Mouse (Mus musculus): Measurements from ENCODE around the gene Scrn3. TPM values are rescaled to one million over a fixed set of nuclear protein-coding genes. Genes with fewer than 3 reads are reported as not detected.

Gene Scrn3
- polyA plus RNA-seq, 1 experiment, result 31.7 TPM

GRCm38 (mm10) chr2:73277709-73278075 lies 34.7 kb upstream of the Scrn3 start:
- Histone ChIP-seq H3K4me1 (ENCODE audit: control insufficient read depth, insufficient read depth, low read length) (no peaks in the 10 kb centered on the region), H3K27ac (ENCODE audit: insufficient read depth, low read length) (no peak overlapping the region), H3K4me3 (replicated peaks; ENCODE audit: insufficient read depth, low read depth, low read length) (no peak overlapping the region), H3K27me3 (ENCODE audit: control insufficient read depth, insufficient read depth, low read length) (peaks cover 29% of the 10 kb centered on the region; the same call in 1 of the 2 replicates)
- WGBS, result 4% methylated on average over 18 of the region's 18 CpGs
- TF ChIP-seq POLR2A (IDR thresholded peaks at IDR 0.05; ENCODE audit: borderline replicate concordance, insufficient read depth, low read length) (no peak), CTCF (IDR thresholded peaks at IDR 0.05; ENCODE audit: borderline replicate concordance, insufficient read depth, low read depth, low read length) (no peak)
- DNase-seq, result peak in 1 of 2 experiments; percentile 49

- no peak overlapping the region for H3K4me3 ChIP-seq (replicated peaks; ENCODE audit: insufficient read depth, low read depth, low read length)
- TF ChIP-seq POLR2A (IDR thresholded peaks at IDR 0.05; ENCODE audit: borderline replicate concordance, insufficient read depth, low read length) (no peak), CTCF (IDR thresholded peaks at IDR 0.05; ENCODE audit: borderline replicate concordance, insufficient read depth, low read depth, low read length) (peak; percentile 92)
- peak; percentile 79 to 84 for DNase-seq
- no peaks in the 10 kb centered on the region for H3K4me1 ChIP-seq (ENCODE audit: control insufficient read depth, insufficient read depth, low read length)
- WGBS, result 3% methylated on average over 20 of the region's 20 CpGs
- H3K27me3 ChIP-seq (ENCODE audit: control insufficient read depth, insufficient read depth, low read length), result peaks cover 25% of the 10 kb centered on the region; the same call in 1 of the 2 replicates
- no peak overlapping the region for H3K27ac ChIP-seq (ENCODE audit: insufficient read depth, low read length)
Observed at GRCm38 (mm10) chr2:73278131-73278854, 34.1 kb upstream of the Scrn3 start.

GRCm38 (mm10) chr2:73278869-73279268 lies 33.5 kb upstream of the Scrn3 start:
- H3K4me1 ChIP-seq (ENCODE audit: control insufficient read depth, insufficient read depth, low read length), result no peaks in the 10 kb centered on the region
- TF ChIP-seq POLR2A (IDR thresholded peaks at IDR 0.05; ENCODE audit: borderline replicate concordance, insufficient read depth, low read length) (no peak), CTCF (IDR thresholded peaks at IDR 0.05; ENCODE audit: borderline replicate concordance, insufficient read depth, low read depth, low read length) (no peak)
- no peak overlapping the region for H3K27ac ChIP-seq (ENCODE audit: insufficient read depth, low read length)
- no peak overlapping the region for H3K4me3 ChIP-seq (replicated peaks; ENCODE audit: insufficient read depth, low read depth, low read length)
- 3% methylated on average over 17 of the region's 17 CpGs for WGBS
- peaks cover 21% of the 10 kb centered on the region; the same call in 1 of the 2 replicates for H3K27me3 ChIP-seq (ENCODE audit: control insufficient read depth, insufficient read depth, low read length)
- DNase-seq, result no peak

DNA sequence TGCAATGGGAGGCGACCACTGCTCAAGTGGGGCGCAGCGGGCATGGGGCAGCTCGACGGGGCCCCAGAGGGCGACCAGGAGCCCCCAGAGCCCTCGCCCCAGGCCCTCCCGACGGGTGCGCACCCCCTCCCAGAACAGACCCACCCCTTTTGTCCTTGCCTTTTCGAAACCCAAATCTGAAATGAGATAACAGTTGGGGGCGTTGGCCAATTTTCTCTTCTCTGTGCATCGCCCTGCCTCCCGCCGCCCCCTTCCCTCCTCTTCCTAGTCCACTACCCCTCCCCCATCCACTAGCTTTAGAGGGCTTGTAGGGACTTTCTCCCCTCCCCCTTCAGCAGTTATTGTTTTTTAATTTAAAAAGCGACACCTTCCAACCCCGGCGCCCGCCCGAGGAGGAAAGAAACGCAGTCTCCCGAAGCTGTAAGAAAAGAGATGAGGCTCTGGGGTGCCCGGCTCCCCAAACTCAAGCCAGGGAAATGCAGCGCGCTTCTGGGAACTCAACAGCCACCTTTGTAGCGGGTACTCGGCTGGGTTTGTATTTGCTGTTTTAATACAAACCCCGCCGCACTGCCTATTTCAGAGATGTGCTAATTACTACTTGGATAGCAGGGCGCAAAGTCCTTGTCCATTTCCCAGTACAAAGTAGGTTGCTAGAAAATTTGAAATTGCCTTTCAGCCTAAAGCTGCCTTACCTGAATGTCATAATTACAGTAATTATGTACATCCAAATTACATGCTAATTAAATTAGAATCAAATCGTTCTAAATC lies 32.9 kb upstream of the Scrn3 start:
- Histone ChIP-seq H3K4me1 (ENCODE audit: control insufficient read depth, insufficient read depth, low read length) (no peaks in the 10 kb centered on the region), H3K27me3 (ENCODE audit: control insufficient read depth, insufficient read depth, low read length) (peaks cover 18% of the 10 kb centered on the region; the same call in 1 of the 2 replicates), H3K4me3 (replicated peaks; ENCODE audit: insufficient read depth, low read depth, low read length) (no peak overlapping the region), H3K27ac (ENCODE audit: insufficient read depth, low read length) (no peak overlapping the region)
- WGBS, result 4% methylated on average over 31 of the region's 31 CpGs
- no peak for DNase-seq
- TF ChIP-seq CTCF (IDR thresholded peaks at IDR 0.05; ENCODE audit: borderline replicate concordance, insufficient read depth, low read depth, low read length), result no peak
- TF ChIP-seq POLR2A (IDR thresholded peaks at IDR 0.05; ENCODE audit: borderline replicate concordance, insufficient read depth, low read length), result no peak

GRCm38 (mm10) chr2:73280356-73281047 lies 31.9 kb upstream of the Scrn3 start:
- no peak overlapping the region for H3K27ac ChIP-seq (ENCODE audit: insufficient read depth, low read length)
- no peak overlapping the region for H3K4me3 ChIP-seq (replicated peaks; ENCODE audit: insufficient read depth, low read depth, low read length)
- DNase-seq, result no peak
- no peaks in the 10 kb centered on the region for H3K4me1 ChIP-seq (ENCODE audit: control insufficient read depth, insufficient read depth, low read length)
- TF ChIP-seq CTCF (IDR thresholded peaks at IDR 0.05; ENCODE audit: borderline replicate concordance, insufficient read depth, low read depth, low read length), result no peak
- H3K27me3 ChIP-seq (ENCODE audit: control insufficient read depth, insufficient read depth, low read length), result peaks cover 16% of the 10 kb centered on the region; the same call in 1 of the 2 replicates
- WGBS, result 11% methylated on average over 33 of the region's 33 CpGs

- Histone ChIP-seq H3K27me3 (ENCODE audit: control insufficient read depth, insufficient read depth, low read length) (peaks cover 16% of the 10 kb centered on the region; the same call in 1 of the 2 replicates), H3K27ac (ENCODE audit: insufficient read depth, low read length) (no peak overlapping the region), H3K4me1 (ENCODE audit: control insufficient read depth, insufficient read depth, low read length) (no peaks in the 10 kb centered on the region), H3K4me3 (replicated peaks; ENCODE audit: insufficient read depth, low read depth, low read length) (no peak overlapping the region)
- 52% methylated on average over 22 of the region's 22 CpGs for WGBS
- DNase-seq, result no peak
- TF ChIP-seq CTCF (IDR thresholded peaks at IDR 0.05; ENCODE audit: borderline replicate concordance, insufficient read depth, low read depth, low read length), result no peak
- TF ChIP-seq POLR2A (IDR thresholded peaks at IDR 0.05; ENCODE audit: borderline replicate concordance, insufficient read depth, low read length), result no peak
Observed at GRCm38 (mm10) chr2:73281048-73281661, 31.2 kb upstream of the Scrn3 start.

DNA sequence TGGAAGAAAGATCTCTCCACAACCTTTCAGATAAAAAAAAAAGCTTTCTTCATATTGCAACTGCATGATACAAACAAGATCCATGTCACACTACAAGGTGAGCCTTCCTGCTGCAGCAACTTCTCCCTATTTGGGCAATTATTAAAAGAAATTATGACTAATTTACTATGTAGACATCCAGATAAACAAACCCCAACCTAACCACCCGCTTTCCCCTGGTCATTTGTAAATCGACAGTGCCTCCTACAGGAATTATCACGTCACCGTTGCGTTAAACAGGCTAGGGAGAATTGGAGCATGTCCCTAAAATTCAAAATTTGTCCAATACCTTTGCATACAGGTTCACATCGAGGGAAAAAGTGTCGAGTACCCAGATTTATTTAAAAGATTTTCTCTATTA lies 30.7 kb upstream of the Scrn3 start:
- H3K4me1 ChIP-seq (ENCODE audit: control insufficient read depth, insufficient read depth, low read length), result no peaks in the 10 kb centered on the region
- WGBS, result 42% methylated on average over 7 of the region's 7 CpGs
- no peak overlapping the region for H3K4me3 ChIP-seq (replicated peaks; ENCODE audit: insufficient read depth, low read depth, low read length)
- no peak for DNase-seq
- H3K27ac ChIP-seq (ENCODE audit: insufficient read depth, low read length), result no peak overlapping the region
- H3K27me3 ChIP-seq (ENCODE audit: control insufficient read depth, insufficient read depth, low read length), result peaks cover 14% of the 10 kb centered on the region; the same call in 1 of the 2 replicates
- no peak for TF ChIP-seq POLR2A (IDR thresholded peaks at IDR 0.05; ENCODE audit: borderline replicate concordance, insufficient read depth, low read length)
- TF ChIP-seq CTCF (IDR thresholded peaks at IDR 0.05; ENCODE audit: borderline replicate concordance, insufficient read depth, low read depth, low read length), result peak; percentile 28; the same call in 1 of the 2 replicates

All from cerebellum, adult 2 months (tissue).